ENCODE assay signal across 8 mouse cellular contexts in the genomic region with DNA sequence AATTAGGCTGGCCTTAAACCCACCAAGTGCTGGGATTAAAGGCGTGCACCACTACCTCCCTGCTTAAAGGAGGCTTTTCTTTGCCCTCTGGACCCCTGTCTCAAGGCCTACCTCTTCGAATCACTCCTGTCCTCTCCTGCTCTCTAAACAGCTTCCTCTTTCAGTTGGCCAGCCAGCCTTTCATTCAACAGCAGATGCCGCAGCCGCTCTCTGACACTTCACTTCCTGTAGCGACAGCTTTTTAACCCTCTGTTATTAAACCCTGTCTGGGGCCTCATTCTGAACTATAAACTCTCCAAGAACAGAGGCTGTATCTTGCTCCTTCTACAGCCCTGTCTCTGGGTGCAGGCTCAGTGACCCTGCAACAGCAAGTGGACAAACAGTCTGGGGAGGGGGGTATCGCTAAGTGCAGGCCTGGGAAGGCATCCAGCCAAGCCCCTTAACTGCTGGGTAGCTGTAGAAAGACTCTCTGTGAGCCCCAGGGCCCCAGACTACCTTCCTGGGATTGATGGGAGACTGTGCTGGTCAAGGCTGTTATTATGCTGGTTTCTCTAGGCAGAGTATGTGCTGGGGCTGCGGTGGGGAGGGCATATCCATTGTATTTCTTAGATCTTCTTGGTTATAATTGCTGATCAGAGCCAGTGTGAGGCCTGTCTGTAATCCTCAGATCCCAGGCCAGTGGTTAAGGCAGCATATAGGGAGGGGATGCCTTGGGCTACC. TPM values are rescaled to one million over a fixed set of nuclear protein-coding genes. Genes with fewer than 3 reads are reported as not detected.
DNase-seq lines count a peak whose midpoint lies in the region; ATAC-seq lines count a peak whose summit lies in the region.

No protein-coding gene starts in this region.

- no peaks in the 10 kb centered on the region for H3K36me3 ChIP-seq in neural tube, embryonic 11.5 days (ENCODE audit: control insufficient read depth, insufficient read depth, low read length)
- peaks cover 15% of the 10 kb centered on the region; the same call in 1 of the 2 replicates for H3K36me3 ChIP-seq in heart, embryonic 10.5 days

- no peaks in the 10 kb centered on the region for H3K27me3 ChIP-seq in neural tube, embryonic 11.5 days (ENCODE audit: control insufficient read depth, insufficient read depth, low read length)
- no peaks in the 10 kb centered on the region for H3K27me3 ChIP-seq in heart, embryonic 10.5 days (ENCODE audit: insufficient read depth, poor library complexity, severe bottlenecking)

- no peak for DNase-seq in neural tube, embryonic 11.5 days (ENCODE audit: low spot score)
- DNase-seq in neural tube, embryonic 10.5 days (ENCODE audit: extremely low spot score, low spot score) = no peak
- no peak for DNase-seq in heart, embryonic 10.5 days (ENCODE audit: low spot score)
- peak; percentile 45 for DNase-seq in kidney, adult 9 months
- peak; percentile 46 for DNase-seq in lung, postnatal 25 days (ENCODE audit: low spot score)
- DNase-seq in spleen, postnatal 4 days (ENCODE audit: low spot score in 2 of 2) = peak; percentile 49 to 74
- no peak for DNase-seq in right cerebral cortex, postnatal 14 days
- no peak for DNase-seq in right cerebral cortex, postnatal 25 days

- no peak for ATAC-seq in neural tube, embryonic 11.5 days (ENCODE audit: insufficient read depth, low FRiP score, low TSS enrichment)

- H3K9me3 ChIP-seq in neural tube, embryonic 11.5 days (ENCODE audit: control insufficient read depth, low read length) = no peaks in the 10 kb centered on the region
- H3K9me3 ChIP-seq in heart, embryonic 10.5 days = no peaks in the 10 kb centered on the region

- no peak overlapping the region for H3K4me2 ChIP-seq in neural tube, embryonic 11.5 days (ENCODE audit: low read depth)

- H3K9ac ChIP-seq in neural tube, embryonic 11.5 days (ENCODE audit: low read length) = peak overlapping the region; percentile 15; the same call in 1 of the 2 replicates

- 51% methylated on average over 7 of the region's 7 CpGs for WGBS in neural tube, embryonic 11.5 days
- 57% methylated on average over 7 of the region's 7 CpGs for WGBS in heart, embryonic 10.5 days

- H3K4me3 ChIP-seq in neural tube, embryonic 11.5 days (ENCODE audit: low read depth, low read length) = no peak overlapping the region
- no peak overlapping the region for H3K4me3 ChIP-seq in heart, embryonic 10.5 days

- H3K4me1 ChIP-seq in neural tube, embryonic 11.5 days (ENCODE audit: control insufficient read depth, insufficient read depth, low read length) = peaks cover 2% of the 10 kb centered on the region; the same call in 1 of the 2 replicates
- H3K4me1 ChIP-seq in heart, embryonic 10.5 days = peaks cover 18% of the 10 kb centered on the region

- H3K27ac ChIP-seq in neural tube, embryonic 11.5 days (ENCODE audit: low read depth, low read length) = peak overlapping the region; percentile 34; the same call in 1 of the 2 replicates
- H3K27ac ChIP-seq in heart, embryonic 10.5 days = peak overlapping the region; percentile 84

RNA-seq across cellular contexts. Expression of a gene that starts 13.7 kb away (rescaled TPM):
- polyA plus RNA-seq in neural tube, embryonic 11.5 days (2014; fragmentation: Nextera tagmentation; extraction: Ambion mirVana) = 0.30 and 0.48 TPM in 2 replicates
- 0.58 and 1.2 TPM in 2 replicates for polyA plus RNA-seq in heart, embryonic 10.5 days (2016; fragmentation: Nextera tagmentation; extraction: Ambion mirVana)

RNA-seq across cellular contexts. Expression of a gene that starts 34.4 kb away (rescaled TPM):
- polyA plus RNA-seq in neural tube, embryonic 11.5 days (2014; fragmentation: Nextera tagmentation; extraction: Ambion mirVana) = 341 and 355 TPM in 2 replicates
- 182 and 205 TPM in 2 replicates for polyA plus RNA-seq in heart, embryonic 10.5 days (2016; fragmentation: Nextera tagmentation; extraction: Ambion mirVana)

Comparison
In these comparisons a context has a peak if more than half of its experiments do, and no peak if none do; other contexts are left out.
1. DNase-seq: peak in kidney, adult 9 months (single experiment), lung, postnatal 25 days (single experiment) and spleen, postnatal 4 days (2 of 2); none in neural tube, embryonic 11.5 days (single experiment), neural tube, embryonic 10.5 days (single experiment), heart, embryonic 10.5 days (single experiment), right cerebral cortex, postnatal 14 days (single experiment) and right cerebral cortex, postnatal 25 days (single experiment).